Mouse (Mus musculus): Measurements from ENCODE around the gene Gm47995.

DNA sequence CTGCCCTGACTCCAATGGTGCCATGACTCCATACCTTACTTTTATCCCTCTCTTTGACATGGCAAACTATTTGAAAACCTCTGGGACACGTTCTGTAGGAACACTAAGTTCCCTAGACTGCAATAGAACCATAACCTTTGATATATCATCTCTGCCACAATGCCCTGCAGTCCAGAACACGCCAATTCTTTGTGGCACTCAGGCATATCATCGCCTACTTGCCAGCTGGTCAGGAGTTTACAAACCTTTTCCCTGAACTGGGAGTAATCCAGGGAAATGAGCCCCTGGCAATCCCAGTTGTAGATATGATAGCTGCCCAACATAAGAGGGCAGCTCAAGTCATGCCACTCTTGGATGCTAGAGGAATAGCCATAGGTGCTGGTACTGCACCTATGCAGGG is 34.1 kb downstream of the Gm47995 start:
- TF ChIP-seq EP300 (optimal IDR thresholded peaks at IDR 0.05) = no peak
- no peak for TF ChIP-seq CTCF (IDR thresholded peaks at IDR 0.05; ENCODE audit: low read depth)
